Mouse (Mus musculus) ovary, postnatal 36 days (tissue): ENCODE measurements around the gene Wdr93.
A peak's percentile ranks its signal among the peaks of the same experiment; 100 is the strongest.

ENCODE experiments used
- DNase-seq: peaks from one replicate; pipeline ENCODE4 v3.0.0; 2022; ENCODE audit warnings: low spot score, mixed read lengths

Wdr93 gene

GRCm38 (mm10) chr7:79802037-79802436, 59.1 kb downstream of the Wdr93 start:
- no peak for DNase-seq

- peak; percentile 47 for DNase-seq
Measured at GRCm38 (mm10) chr7:79803887-79804286, 60.9 kb downstream of the Wdr93 start.

- DNase-seq = no peak
Measured at GRCm38 (mm10) chr7:79808561-79808960, 65.6 kb downstream of the Wdr93 start.

- peak; percentile 83 for DNase-seq
Measured at GRCm38 (mm10) chr7:79810611-79811506, 67.9 kb downstream of the Wdr93 start, which contains the start of gene Mesp2. Gene Mesp2, plus strand, starts transcription at chr7:79810727.

GRCm38 (mm10) chr7:79813409-79813808, 70.4 kb downstream of the Wdr93 start:
- DNase-seq = no peak

GRCm38 (mm10) chr7:79818321-79818720, 75.4 kb downstream of the Wdr93 start:
- no peak for DNase-seq

GRCm38 (mm10) chr7:79819515-79819914, 76.6 kb downstream of the Wdr93 start:
- DNase-seq = no peak

- no peak for DNase-seq
Measured at GRCm38 (mm10) chr7:79819996-79820395, 77.0 kb downstream of the Wdr93 start.

GRCm38 (mm10) chr7:79822092-79822695, 79.2 kb downstream of the Wdr93 start:
- DNase-seq = no peak

GRCm38 (mm10) chr7:79828341-79828740, 85.4 kb downstream of the Wdr93 start:
- no peak for DNase-seq

- DNase-seq = no peak
Measured at GRCm38 (mm10) chr7:79831145-79831544, 88.2 kb downstream of the Wdr93 start.

- no peak for DNase-seq
Measured at GRCm38 (mm10) chr7:79831585-79831984, 88.6 kb downstream of the Wdr93 start.

- no peak for DNase-seq
Measured at GRCm38 (mm10) chr7:79832980-79833379, 90.0 kb downstream of the Wdr93 start.

- no peak for DNase-seq
Measured at GRCm38 (mm10) chr7:79835196-79835595, 92.2 kb downstream of the Wdr93 start.
